Mouse (Mus musculus) naive thymus-derived CD4-positive, alpha-beta T cell, adult 2 months (primary cell): ENCODE measurements at regions not wholly inside any gene's neighbourhood (a gene's known extent, or its start where the extent isn't known, plus 50 kb on each side); places are given as distances from the start of the nearest gene placed in this dataset.

Source experiments
- DNase-seq: peaks from one replicate; pipeline ENCODE4 v3.0.0-alpha.2; 2011; ENCODE audit warnings: low read depth

DNA sequence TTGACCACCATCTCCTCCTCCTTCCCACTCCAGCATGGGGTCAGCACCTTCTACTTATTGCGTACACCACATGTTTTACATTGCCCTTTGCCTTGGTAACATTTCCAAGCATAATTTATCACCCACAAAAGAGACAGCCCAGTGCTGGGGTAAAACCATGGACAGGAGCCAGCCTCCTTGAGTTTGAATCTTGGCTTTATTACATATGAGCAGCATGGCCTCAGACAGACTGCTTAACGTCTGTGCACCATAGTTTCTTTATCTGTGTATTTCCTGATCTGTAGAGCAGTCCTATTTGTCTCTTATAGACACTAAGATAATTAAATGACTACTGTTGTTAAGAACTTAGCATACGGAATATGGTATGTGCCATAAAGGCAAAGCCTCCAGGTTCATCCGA lies 154.0 kb upstream of the Kif2a start:
- DNase-seq, result no peak

DNA sequence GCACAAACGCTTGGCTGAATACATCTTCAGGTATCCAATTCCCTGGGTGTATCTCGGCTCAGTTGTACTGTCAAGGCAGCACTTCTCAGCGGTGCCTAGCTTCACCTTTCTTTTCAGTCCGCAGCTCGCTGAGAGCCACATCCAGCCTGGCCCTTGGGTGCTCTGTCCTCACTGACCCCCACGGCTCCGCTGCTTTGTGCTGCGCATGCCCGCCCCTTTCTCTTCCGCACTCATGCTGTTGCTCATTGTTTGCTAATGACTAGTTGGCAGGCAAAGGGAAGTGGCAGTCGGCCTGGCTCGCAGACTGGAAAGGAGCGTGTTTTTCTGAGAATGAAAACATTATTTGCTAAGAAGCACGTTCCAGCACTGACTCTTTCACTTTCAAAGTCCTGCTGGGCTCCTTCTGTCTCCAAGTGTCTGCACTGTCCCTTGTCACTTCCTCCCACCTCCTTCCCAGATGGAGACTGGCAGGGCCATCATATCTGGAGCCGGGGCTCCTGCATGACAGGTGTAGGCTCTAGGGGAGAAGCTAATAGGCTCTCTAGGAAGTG lies 146.7 kb upstream of the Kif2a start:
- DNase-seq, result no peak

DNA sequence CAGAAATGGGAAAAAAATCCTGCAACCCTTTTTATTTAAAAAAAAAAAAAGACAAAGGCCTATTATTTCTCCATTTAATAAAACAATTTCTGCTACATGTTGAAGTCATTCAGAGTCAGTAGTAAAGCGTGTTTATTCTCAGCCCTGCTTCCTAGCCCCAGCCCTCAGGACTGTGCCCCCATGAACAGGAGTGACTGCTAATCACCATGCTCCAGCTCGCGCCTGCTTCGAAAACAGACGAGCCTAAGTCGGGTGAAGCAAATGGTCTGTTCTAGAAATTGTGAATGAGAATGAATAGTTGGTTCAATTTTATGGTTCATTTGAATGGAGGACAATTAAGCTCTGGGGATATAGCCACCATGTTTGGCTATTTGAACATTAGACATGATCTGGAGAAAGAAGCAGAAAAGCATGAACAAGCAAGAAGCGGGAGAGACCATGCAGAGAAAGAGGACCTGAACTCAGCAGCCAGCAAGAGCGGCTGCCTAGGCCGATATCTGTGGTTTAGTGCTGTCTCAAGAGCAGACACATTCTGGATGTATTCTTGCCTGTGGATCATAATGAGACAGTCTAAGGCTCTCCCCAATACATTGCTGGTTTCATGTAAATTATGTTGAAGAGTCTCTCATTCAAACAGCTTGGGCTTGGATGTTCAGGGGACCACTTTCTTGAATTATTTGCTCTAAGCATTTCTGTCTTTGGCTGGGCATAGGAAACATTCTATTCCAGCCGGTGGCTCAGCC lies 146.1 kb upstream of the Kif2a start:
- no peak for DNase-seq

DNA sequence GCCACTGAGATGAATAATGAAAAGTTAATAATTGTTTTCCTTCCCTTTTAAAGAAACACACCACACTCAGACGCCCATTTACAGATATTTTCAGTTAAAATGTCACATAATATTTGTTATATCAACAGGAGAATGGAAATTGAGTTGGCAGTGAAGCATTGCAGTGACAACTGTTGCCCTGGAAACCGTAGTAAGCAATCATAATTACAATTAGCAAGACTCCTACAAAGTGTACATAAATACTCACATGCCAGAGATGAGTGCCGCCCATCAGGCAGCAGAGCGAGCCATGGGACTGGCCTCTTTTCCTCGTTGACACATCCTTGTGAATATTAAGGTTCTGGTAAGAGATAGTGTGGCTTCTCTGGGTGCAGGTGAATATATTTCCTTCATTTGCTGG lies 129.6 kb upstream of the Kif2a start:
- no peak for DNase-seq

DNA sequence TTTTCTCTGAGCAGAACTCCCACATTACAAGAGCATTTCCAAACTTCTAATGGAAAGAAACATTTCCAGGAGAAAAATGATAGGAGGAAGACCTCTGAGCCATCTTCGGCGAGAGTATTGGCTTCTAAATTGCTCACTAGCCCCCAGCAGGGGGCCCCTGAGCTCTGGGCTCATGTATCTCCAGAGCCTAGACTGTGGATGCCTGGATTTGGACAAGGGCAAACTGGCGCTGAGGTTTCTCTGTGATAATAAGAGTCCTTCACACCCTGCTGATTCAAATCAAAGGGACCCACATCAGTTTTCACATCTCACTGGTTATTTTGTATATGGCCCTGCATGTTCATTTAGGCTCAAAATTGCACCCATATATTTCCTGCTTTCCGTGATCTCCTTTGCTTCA lies 119.3 kb upstream of the Kif2a start:
- DNase-seq, result no peak

DNA sequence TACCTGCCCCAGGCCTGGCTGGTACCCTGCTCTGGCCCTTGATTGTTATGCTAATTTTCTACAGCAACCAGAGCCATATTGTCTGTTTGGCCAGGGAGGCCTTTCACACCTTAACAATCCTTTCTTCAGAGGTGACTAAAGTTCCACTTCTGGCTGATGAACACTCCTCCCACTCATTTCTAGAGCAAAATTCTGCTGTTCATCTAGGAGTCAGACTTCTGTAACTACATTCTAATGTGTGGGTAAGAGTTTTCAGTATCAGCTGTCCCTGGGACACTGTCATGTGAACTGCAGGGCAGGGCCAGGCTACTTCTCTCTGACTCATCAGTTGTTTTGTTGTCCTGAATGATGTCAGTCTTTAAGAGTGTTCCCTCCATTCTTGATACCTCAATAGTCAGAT lies 112.2 kb upstream of the Kif2a start:
- no peak for DNase-seq

DNA sequence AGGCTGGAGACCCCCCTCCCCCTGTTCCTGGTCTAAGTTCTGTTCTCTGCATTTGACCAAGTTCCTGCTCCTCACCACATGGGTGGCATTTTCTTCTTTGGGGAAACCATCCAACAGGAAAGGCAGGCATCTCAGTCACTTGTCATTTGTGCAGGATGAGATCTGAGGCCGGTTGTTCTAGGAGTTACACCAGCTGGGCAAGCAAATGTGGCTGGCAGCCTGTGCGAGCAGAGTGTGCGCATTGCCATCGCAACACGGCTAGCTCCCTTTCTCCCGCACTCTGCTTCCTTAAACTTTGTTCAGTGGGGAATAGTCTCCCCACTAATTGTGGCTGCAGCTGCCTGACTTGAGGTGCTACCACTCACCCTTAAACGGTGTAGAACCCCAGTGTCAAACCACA lies 104.7 kb upstream of the Kif2a start:
- no peak for DNase-seq

DNA sequence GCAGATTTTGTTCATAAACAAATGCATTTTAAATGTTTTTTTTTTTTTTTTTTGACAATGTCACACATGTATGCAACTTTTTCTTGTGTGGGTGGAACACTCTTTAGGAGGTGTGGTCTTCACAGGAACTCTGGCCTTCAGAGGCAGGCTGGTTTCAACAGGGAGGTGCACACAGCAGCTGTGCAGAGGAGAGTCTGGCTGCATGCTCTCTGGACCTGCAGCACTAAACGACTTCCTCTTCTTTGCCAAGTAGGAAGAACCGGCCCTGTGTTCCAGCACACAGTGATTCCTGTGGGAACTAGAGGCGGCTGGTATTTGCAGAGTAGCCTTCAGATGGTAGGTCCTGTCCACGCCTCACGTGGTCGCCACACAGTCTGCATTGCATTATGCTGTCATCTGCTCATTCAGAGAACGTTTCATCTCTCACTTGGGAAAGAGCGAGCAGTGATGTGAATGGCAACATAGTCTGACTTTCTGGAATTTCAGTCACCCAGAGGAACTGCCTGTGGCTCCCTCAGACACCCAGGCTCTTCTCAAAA lies 102.3 kb upstream of the Kif2a start:
- DNase-seq, result no peak

DNA sequence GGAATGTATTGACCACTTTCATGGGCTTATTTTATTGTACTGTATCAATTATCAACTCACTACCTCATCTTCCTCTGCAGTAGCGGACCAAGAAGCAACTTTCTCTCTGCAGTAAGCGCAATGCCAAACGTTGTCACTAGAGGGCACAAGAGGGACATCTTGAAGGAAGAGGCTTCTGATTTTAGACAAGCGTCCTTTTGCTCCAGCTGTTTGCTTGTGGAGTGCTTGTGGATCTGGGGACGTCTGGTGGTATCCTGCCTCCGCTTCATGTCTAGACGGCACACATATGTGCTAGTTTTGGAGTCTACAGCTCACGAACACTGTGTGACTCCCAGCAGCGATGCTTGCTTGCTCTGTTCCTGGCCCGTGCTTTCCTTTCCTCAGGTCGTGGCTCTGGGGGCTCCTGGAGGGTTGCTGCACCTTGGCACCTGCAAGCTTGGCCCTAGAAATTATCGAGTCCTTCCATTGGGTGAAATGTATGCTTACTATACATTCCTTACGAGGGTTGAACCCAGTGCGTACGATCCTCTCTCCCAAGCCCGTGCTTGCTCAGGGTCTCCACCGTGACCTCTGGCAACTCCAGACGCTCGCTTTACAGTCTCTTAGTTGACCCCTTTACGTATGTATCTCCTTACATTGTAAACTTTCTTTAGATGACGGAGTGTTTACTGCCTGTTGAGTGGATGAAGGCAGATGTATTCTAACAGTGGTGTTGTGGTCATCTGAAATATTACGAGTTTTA lies 92.2 kb upstream of the Kif2a start:
- DNase-seq, result peak; percentile 85

DNA sequence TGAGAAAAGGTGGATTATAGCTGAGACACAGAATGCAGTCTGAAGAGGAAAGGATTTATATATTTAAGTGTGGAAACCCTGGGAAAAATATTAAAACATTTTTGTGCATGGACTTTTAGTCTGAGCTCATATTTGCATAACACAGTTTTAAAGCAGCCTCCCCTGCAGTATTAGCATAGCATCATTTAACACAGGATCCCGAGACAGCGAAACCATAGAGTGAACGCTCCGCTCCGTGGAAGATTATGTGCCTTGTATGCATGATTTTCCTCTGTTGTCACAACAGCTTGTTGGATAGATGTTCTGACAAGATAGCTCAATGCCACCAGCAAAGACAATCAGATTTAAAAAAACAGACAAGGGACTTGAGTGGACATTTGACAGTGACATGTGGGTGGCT lies 86.1 kb upstream of the Kif2a start:
- DNase-seq, result no peak

DNA sequence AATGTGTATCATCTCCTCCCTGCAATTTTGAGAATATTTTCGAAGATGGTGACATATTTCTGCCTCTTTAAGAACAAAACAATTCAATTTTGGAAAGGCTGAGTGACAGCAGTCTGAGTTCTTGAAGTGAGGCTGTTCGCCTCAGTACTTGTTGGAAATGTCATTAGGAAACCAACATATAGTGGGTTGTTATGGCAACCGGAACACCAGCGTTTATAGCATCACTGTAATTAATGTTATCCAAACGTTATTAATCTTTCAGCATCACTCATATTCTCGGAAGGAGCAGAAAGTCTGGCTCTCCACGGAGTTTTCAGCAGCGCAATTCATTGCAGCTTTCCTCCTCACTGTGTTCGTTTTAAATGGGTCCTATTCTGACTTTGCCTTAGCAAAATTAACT lies 85.6 kb upstream of the Kif2a start:
- DNase-seq, result no peak

DNA sequence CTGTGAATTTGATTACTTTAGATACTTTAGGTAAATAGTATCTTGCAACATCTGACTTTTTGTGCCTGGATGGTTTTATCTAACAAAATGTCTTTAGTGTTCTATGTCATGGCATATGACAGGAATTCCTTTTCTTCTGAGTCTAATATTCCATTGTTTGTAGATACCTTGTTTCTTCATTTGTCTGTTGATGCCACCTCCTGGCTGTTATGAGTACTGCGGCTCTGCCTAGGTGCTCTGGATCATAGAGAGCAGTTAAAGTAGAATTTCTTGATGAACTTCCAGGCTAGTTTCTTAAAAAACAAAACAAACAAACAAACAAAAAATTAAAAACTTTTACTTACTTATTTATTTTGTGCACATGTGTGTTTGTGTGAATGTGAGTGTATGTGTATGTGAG lies 83.6 kb upstream of the Kif2a start:
- DNase-seq, result peak; percentile 74

DNA sequence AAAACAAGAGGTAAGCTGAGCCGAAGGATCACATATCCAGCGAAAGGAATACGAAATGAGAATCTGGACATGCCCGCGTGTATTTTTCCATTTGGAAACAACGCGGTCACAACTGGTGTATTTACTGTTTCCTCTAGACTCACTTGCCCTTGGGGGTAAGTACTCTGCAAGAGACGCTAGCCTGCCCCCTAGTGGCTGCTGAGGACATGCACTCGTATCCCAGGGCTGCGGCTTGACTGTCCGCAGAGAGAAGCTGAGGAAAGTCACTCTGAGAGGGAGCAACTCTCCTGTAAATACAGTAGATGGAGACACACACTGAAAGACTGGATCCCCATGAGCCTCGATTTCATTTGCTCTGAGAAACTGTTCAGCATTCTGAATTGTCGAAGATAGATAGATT lies 79.7 kb upstream of the Kif2a start:
- DNase-seq, result peak; percentile 92

DNA sequence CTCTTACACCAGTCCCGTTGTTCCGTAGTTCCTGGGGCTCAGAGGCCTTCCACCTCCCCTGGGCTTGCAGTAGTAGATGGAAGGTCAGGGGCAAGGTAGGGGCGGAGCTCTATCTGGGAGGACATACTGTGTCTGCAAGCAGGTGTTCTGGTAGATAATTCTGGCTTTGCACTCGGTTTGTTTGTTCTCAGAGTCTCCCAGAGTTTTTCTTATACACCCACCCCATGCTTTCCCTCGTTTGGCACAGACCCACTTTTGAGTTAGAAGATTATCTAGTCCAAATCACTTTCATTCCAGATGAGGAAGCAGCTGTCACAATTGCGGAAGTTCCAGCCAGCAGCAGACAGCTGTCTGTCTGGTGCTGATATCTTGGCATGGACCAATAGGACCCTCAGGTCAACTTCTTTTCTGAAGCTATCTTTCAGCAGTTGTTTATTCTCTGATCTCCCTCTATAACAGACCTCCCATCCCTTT lies 79.0 kb upstream of the Kif2a start:
- peak; percentile 39 for DNase-seq

DNA sequence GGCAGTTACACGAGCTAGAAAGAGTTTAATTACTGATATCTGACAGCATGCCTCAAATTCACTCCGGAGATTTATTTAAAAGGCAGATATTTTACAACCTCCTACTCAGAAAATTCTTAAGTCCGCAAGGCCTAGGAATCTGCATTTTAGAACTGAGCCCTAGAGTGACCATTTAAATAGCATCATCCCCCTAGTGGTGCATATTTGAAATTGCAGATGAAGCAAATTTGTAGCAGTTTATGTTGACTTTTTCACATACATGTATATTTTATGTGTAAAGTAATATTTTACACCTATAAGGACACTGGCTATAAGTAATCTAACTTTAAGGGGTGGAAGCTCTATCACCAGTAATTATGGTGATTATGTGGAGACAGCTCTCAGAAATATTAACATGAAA lies 78.2 kb upstream of the Kif2a start:
- peak; percentile 53 for DNase-seq

DNA sequence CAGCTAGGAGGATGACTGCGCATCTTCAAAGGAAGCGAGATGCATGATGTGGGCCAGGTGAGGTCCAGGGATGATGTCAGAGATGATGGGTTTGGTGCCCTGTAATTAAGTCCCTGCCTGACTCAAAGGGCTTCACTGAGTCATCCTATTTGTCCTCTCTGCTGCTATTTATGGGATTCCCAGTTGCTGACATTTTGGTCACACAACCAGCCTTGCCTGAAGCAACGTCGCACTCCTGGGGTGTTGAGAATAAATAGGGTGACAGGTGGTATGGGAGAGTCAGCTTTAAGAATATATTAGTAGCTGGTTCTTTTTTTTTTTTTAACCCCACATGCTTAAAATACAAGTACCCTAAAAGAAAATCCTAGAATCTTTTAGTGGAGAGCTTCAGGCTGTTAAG lies 75.1 kb upstream of the Kif2a start:
- no peak for DNase-seq

DNA sequence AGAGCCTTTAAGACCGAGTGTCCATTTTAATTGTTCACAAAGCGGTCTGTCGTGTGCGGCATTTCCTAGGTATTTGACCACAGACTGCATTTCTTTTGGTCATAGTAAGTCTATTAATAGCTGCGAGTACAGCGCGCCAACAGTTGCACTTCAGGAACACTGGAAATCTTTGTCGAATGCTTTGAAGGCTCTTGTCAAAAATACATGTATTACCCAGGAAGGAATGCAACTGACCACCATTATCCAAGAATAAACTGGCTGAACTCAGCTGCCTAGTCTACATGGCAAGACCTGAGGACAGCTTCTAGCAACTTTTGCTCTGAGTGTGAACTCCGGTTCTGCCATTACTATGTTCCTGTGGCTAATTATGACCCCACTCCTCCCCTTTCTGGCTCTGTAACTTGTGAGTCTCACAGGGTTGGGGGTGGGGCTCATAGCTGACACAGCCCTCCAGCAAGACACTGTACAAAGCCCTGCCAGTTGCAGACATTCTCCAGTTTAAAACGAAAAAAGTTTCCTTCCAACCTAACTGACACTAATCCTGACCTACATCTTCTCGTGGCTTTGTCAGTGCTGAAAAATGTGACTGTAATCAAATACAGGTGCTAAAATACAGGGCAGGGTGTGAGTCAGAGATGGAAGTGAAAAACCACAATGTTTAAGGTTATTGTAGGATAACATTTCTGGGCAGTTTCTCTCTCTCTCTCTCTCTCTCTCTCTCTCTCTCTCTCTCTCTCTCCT lies 73.2 kb upstream of the Kif2a start:
- DNase-seq, result peak; percentile 59

DNA sequence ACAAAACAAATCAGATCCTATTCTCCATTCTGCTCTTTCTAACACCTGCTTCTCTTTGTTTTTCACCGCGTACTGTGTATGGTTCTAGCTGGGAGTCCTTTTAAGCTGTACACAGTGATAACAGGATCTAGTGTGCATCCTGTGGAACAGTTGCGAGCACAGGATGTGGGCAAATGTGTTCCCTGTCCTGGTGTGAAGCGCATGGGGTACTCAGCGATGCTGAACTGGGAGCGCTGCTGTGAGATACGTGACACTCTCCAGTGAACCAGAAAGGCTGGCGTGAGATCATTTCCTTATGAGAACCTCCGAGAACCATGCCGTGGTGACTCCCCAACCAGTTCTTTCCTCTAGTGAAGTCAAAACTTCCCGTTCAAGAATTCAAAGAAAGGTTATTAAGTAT lies 72.6 kb upstream of the Kif2a start:
- peak; percentile 78 for DNase-seq

DNA sequence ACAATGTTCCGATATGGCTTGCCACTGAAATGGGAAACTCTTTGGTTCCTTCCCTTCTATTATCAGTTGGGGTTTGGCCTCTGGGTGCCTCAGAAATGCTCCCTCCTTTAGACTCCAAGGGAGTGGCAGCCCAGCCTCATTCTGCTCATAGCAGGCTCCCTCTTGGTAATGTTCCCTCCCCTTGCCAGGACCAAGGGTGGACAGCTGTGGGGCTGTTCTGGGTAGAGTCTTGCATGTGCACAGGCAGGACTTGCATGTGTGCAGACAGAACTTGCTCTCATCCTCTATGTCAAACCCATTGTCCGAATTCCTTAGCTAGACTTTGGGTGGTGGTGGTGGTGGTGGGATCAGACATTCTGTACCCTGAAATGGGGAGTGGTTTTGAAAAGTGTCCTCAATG lies 71.8 kb upstream of the Kif2a start:
- peak; percentile 9 for DNase-seq

DNA sequence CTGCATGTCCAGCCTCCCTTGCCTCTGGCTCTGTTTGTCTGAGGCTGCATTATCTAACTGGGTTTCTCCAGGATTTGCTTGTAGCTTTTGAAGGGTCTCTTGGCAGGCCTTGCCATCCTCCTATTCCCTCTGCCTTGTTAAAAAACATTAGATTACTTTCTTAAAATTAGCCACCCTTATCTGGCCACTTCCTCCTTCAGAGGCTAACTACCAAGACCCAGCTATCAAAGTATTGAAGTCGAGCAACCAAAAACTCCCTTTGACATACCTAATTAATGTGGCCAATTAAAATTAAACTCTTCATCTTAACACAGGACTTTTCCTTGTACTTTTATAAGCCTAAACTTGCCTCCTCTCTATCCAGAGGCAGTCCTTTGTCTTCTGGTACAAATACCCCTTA lies 66.3 kb upstream of the Kif2a start:
- no peak for DNase-seq

DNA sequence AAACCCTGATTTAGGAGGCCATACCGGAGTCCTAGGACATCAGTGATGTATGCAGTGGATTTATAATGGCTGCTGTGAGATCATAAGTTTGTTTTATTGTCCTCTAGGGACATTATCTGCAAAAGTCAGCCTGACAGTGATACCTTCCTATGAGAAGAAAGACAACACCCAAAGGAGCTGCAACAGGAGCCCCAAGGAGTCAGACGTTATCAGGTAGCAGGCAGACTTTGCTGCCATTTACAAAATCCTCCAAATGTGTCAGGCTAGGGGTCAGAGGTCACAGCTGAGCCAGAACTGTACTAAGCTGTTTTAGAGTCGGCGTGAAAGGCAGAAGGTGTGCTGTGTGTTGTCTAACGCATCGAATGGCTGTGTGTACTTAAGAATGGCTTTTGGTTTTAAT lies 65.4 kb upstream of the Kif2a start:
- DNase-seq, result no peak

DNA sequence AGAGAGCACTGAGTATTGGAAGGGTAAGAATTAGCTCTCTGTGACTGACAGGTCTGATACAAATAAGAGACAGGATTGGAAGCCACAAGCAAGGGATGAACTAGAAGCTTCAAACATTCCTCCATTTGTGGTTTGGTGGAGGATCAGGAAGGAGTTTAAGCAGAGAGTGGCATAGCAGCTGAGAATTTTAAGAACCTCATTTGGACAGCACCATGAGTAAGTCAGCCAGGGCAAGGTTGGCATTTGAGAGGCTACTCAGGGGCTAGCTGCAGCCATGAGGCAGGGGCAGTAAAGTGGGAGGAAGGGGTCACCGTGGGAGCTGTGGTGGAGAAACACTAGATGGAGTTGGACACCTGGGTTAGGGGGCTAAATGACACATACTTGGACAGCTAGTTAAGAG lies 56.2 kb upstream of the Kif2a start:
- no peak for DNase-seq

DNA sequence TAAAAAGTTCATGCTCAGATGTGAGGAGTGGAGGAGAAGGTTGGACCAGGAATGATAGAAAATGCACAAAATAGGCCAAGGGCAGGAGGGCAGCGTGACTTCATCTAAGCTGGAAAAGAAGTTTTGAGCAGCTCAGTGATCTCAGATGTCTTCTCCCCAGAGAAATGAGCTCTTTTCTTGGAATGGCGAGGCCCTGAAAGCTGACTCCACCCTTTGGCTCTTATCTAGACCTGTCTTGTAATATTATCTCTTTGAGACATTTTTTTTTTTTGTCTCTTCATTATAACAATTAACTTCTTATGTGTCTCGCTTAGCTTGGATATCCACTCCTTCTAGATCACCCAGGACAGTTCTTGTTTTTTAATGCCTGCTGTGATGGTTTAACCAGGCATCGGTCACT lies 53.0 kb upstream of the Kif2a start:
- DNase-seq, result no peak
